Mouse (Mus musculus): ENCODE measurements at regions not wholly inside any gene's neighbourhood (a gene's known extent, or its start where the extent isn't known, plus 50 kb on each side); places are given as distances from the start of the nearest gene placed in this dataset.

DNA sequence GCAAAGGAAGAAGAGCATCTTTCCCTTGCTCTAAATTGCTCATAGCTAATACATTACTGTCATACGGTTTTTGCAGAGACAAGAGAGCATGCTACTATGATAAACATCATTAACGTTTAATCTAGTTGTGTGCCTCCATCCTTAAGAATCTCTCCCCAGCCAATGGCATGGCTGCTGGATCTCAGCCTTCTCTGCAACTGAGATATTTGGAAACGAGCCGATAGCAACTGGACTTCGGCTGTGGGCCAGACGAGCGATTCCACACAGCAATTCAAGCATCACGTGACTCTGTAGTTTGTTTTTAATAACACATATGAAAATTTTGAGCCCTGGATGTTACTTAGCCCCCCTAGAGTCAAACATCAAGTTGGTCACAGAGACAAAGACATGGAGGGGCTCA lies 272.2 kb upstream of the Tmem132c start:
- TF ChIP-seq GATA1 (IDR thresholded peaks at IDR 0.05; ENCODE audit: low read length) (no peak), TAL1 (IDR thresholded peaks at IDR 0.05; ENCODE audit: low read length) (no peak)
